Mouse (Mus musculus) lung, adult 2 months (tissue): ENCODE measurements at regions not wholly inside any gene's neighbourhood (a gene's known extent, or its start where the extent isn't known, plus 50 kb on each side); places are given as distances from the start of the nearest gene placed in this dataset.

Experiments used
- CTCF ChIP-seq: fragments of 200-500 bp; IDR thresholded peaks from 2 replicates; pipeline ENCODE4 v1.5.1; 2011; ENCODE audit warnings: mild to moderate bottlenecking, low read length, control low read depth; ENCODE audit not compliant: insufficient read depth
- POLR2A ChIP-seq: fragments of 200-500 bp; IDR thresholded peaks from 2 replicates; pipeline ENCODE4 v1.6.1; 2011; ENCODE audit warnings: low read depth, mild to moderate bottlenecking, control low read depth, low read length, borderline replicate concordance; ENCODE audit errors: extremely low read depth

DNA sequence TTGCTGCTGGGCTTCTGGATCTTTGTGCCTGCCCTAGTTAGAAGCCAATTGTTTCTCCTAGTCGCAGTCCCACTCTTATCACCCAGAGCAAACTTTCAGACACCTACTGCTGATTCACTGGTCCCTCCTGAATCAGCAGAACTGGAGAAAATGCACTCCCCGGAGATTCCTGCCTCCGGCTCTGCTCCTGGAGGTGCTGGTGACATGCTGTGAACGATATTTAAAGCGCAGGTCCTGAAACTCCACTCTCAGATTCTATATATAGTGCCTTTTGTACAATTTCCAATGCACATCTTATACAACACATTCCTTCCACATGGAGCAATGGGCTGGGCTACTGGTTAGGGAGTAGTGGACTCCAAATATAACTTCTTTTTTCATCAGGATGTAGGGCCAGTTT, 64.0 kb upstream of the Ntm start:
- TF ChIP-seq POLR2A (no peak), CTCF (no peak)
